Comparison of ENCODE assay signal across 8 mouse cellular contexts in genomic region chr1:40802759-40803158, GRCm38 (mm10). TPM values are rescaled to one million over a fixed set of nuclear protein-coding genes. Genes with fewer than 3 reads are reported as not detected.
DNase-seq lines count a peak whose midpoint lies in the region.

No protein-coding gene starts in this region.

- peak; percentile 58 to 73 for DNase-seq in heart, adult 18-20 months
- DNase-seq in heart, postnatal 25 days (ENCODE audit: low spot score): no peak
- DNase-seq in 3T3-L1 (ENCODE audit: low read depth, low spot score) (peak; percentile 80), NIH3T3 (ENCODE audit: low read depth) (peak; percentile 83)
- peak; percentile 51 for DNase-seq in embryo, embryonic 11 days
- DNase-seq in kidney, postnatal 10 days: peak; percentile 72
- DNase-seq in lung, adult 18-20 months: peak; percentile 18 to 20
- peak; percentile 69 for DNase-seq in skeletal muscle tissue, adult 2 months (ENCODE audit: low read depth, low spot score)

- intact Hi-C loops in heart, postnatal 25 days (cut with DNase I): loop anchor here (1.0 kb wide), 1 partner anchor 42 kb away; no protein-coding TSS in a partner anchor

RNA-seq across cellular contexts. Expression of gene Tmem182, which starts 2.6 kb away (rescaled TPM):
- 100 to 1,000 TPM; 147 to 160 TPM for total RNA-seq in heart, adult 18-20 months (2021)
- 100 to 1,000 TPM; 141 to 153 TPM for total RNA-seq in heart, postnatal 25 days (2021)

RNA-seq across cellular contexts. Expression of gene Mfsd9, which starts 12.3 kb away (rescaled TPM):
- total RNA-seq in heart, adult 18-20 months (2021): under 1 TPM; 0.62 to 0.69 TPM
- total RNA-seq in heart, postnatal 25 days (2021): under 1 TPM; 0.70 to 0.83 TPM
